Mouse (Mus musculus) erythroblast, embryonic 14.5 days (primary cell): ENCODE results near the gene Trafd1.

Experiments used
- GATA1 ChIP-seq: IDR thresholded peaks from 2 replicates; pipeline ENCODE4 v1.6.1; 2012; ENCODE audit warnings: low read length, inconsistent platforms, mixed read lengths
- TAL1 ChIP-seq: IDR thresholded peaks from 3 replicates; pipeline ENCODE4 v1.6.1; 2012; ENCODE audit warnings: low read length, inconsistent platforms, mixed read lengths

- TF ChIP-seq GATA1: no peak
- no peak for TF ChIP-seq TAL1
Observed at GRCm38 (mm10) chr5:121385461-121386119, at the start of gene Trafd1.
